Mouse (Mus musculus) spleen, postnatal 0 days (tissue): ENCODE data around the gene Gm10272. TPM values are rescaled to one million over a fixed set of nuclear protein-coding genes. Genes with fewer than 3 reads are reported as not detected.

ENCODE experiments used
- polyA plus RNA-seq: library from polyadenylated mRNA; unstranded; fragments of >200 nt; fragmentation: Nextera tagmentation; extraction: Ambion mirVana; gene quantifications from 2 replicates; pipeline ENCODE4 v1.2.1, GENCODE M21; 2015

Gm10272 gene
- not detected in 2 replicates for polyA plus RNA-seq

GRCm38 (mm10) chr10:77706326-77706725, at the start of gene Gm10272:
Gene Gm10272 (plus strand): TSS chr10:77706626.

GRCm38 (mm10) chr10:77685895-77686664, 20.3 kb upstream of the Gm10272 start, which contains the start of gene Tspear:
Gene Tspear (plus strand): TSS chr10:77686569.

GRCm38 (mm10) chr10:77690356-77690807, 16.0 kb upstream of the Gm10272 start, which contains the start of gene Gm19402:
Gene Gm19402 (minus strand): TSS chr10:77690757.

GRCm38 (mm10) chr10:77697133-77697532, 9.3 kb upstream of the Gm10272 start, which contains the start of gene Gm9508:
Gene Gm9508 (minus strand): TSS chr10:77697233.

GRCm38 (mm10) chr10:77711157-77711556, 4.7 kb downstream of the Gm10272 start, which contains the start of gene Gm10024:
Gene Gm10024 (plus strand): TSS chr10:77711457.

GRCm38 (mm10) chr10:77715507-77715906, 9.1 kb downstream of the Gm10272 start, which contains the start of gene Gm10142:
Gene Gm10142 (plus strand): TSS chr10:77715807.

GRCm38 (mm10) chr10:77720299-77720698, 13.9 kb downstream of the Gm10272 start, which contains the start of gene Krtap12-1:
Gene Krtap12-1 (plus strand): TSS chr10:77720599.

GRCm38 (mm10) chr10:77726186-77726585, 19.8 kb downstream of the Gm10272 start, which contains the start of gene Gm10100:
Gene Gm10100 (plus strand): TSS chr10:77726486.

GRCm38 (mm10) chr10:77741924-77742688, 35.7 kb downstream of the Gm10272 start, which contains the start of gene Gm18596:
Gene Gm18596 (minus strand): TSS chr10:77742638.

GRCm38 (mm10) chr10:77751254-77751653, 44.8 kb downstream of the Gm10272 start, which contains the start of gene Gm9736:
Gene Gm9736 (minus strand): TSS chr10:77751354.

Other genes with a start within 250 kb of the Gm10272 start
- 23.5 and 23.9 TPM in 2 replicates for gene Fam207a, start 190.8 kb upstream of the Gm10272 start, polyA plus RNA-seq
- gene Itgb2, start 176.4 kb upstream of the Gm10272 start, polyA plus RNA-seq, result 36.5 and 50.0 TPM in 2 replicates
- 71.1 and 81.7 TPM in 2 replicates for gene Pttg1ip, start 124.9 kb upstream of the Gm10272 start, polyA plus RNA-seq
- 163 and 182 TPM in 2 replicates for gene Sumo3, start 100.5 kb upstream of the Gm10272 start, polyA plus RNA-seq
- gene Gm49325, start 100.4 kb upstream of the Gm10272 start, polyA plus RNA-seq, result 5.2 and 12.6 TPM in 2 replicates
- gene Ube2g2, start 84.4 kb upstream of the Gm10272 start, polyA plus RNA-seq, result 41.2 and 42.6 TPM in 2 replicates
- gene Tspear, start 20.1 kb upstream of the Gm10272 start, polyA plus RNA-seq, result 0.10 TPM in 1 of 2 replicates, not detected in the other
- not detected in 2 replicates for gene Gm19402, start 15.9 kb upstream of the Gm10272 start, polyA plus RNA-seq
- not detected in 2 replicates for gene Gm9508, start 9.4 kb upstream of the Gm10272 start, polyA plus RNA-seq
- not detected in 2 replicates for gene Gm10024, start 4.8 kb downstream of the Gm10272 start, polyA plus RNA-seq
- not detected in 2 replicates for gene Gm10142, start 9.2 kb downstream of the Gm10272 start, polyA plus RNA-seq
- not detected in 2 replicates for gene Krtap12-1, start 14.0 kb downstream of the Gm10272 start, polyA plus RNA-seq
- not detected in 2 replicates for gene Gm10100, start 19.9 kb downstream of the Gm10272 start, polyA plus RNA-seq
- not detected in 2 replicates for gene Gm18596, start 36.0 kb downstream of the Gm10272 start, polyA plus RNA-seq
- not detected in 2 replicates for gene Gm9736, start 44.7 kb downstream of the Gm10272 start, polyA plus RNA-seq
- gene Gm3233, start 53.1 kb downstream of the Gm10272 start, polyA plus RNA-seq, result not detected in 2 replicates
- gene Gm3238, start 64.7 kb downstream of the Gm10272 start, polyA plus RNA-seq, result not detected in 2 replicates
- not detected in 2 replicates for gene Gm7138, start 70.3 kb downstream of the Gm10272 start, polyA plus RNA-seq
- not detected in 2 replicates for gene Gm3250, start 75.9 kb downstream of the Gm10272 start, polyA plus RNA-seq
- not detected in 2 replicates for gene Gm7137, start 81.6 kb downstream of the Gm10272 start, polyA plus RNA-seq
- gene Gm9639, start 88.5 kb downstream of the Gm10272 start, polyA plus RNA-seq, result not detected in 2 replicates
- gene Gm19668, start 92.5 kb downstream of the Gm10272 start, polyA plus RNA-seq, result not detected in 2 replicates
- gene Gm9507, start 105.2 kb downstream of the Gm10272 start, polyA plus RNA-seq, result not detected in 2 replicates
- gene Gm2696, start 108.1 kb downstream of the Gm10272 start, polyA plus RNA-seq, result not detected in 2 replicates
- gene Krtap10-4, start 120.5 kb downstream of the Gm10272 start, polyA plus RNA-seq, result not detected in 2 replicates
- not detected in 2 replicates for gene Krtap10-10, start 129.3 kb downstream of the Gm10272 start, polyA plus RNA-seq
- not detected in 2 replicates for gene Gm36176, start 140.2 kb downstream of the Gm10272 start, polyA plus RNA-seq
- not detected in 2 replicates for gene Gm10318, start 146.2 kb downstream of the Gm10272 start, polyA plus RNA-seq
- gene Gm3285, start 155.3 kb downstream of the Gm10272 start, polyA plus RNA-seq, result not detected in 2 replicates
- 0.45 and 0.57 TPM in 2 replicates for gene Lrrc3, start 195.9 kb downstream of the Gm10272 start, polyA plus RNA-seq